Mouse (Mus musculus) lung, embryonic 14.5 days (tissue): ENCODE data around the gene Etfa. TPM values are rescaled to one million over a fixed set of nuclear protein-coding genes. Genes with fewer than 3 reads are reported as not detected.

Source experiments
- ATAC-seq: fragments of 200-750 bp; cut with Nextera tagmentation; 2 replicates; pipeline ENCODE4 v1.8.0; 2017; ENCODE audit warnings: mild to moderate bottlenecking, moderate TSS enrichment, moderate library complexity; ENCODE audit not compliant: insufficient read depth
- DNase-seq: peaks from one replicate; pipeline ENCODE4 v3.0.0-alpha.2; 2015
- H3K27ac ChIP-seq: fragments of 300-500 bp; sonication (generic); 2 replicates; pipeline ENCODE4 v1.5.1; 2014; ENCODE audit warnings: low read depth, mild to moderate bottlenecking, moderate library complexity
- H3K27me3 ChIP-seq: fragments of 300-500 bp; sonication (generic); 2 replicates; pipeline ENCODE4 v1.6.1; 2014; ENCODE audit warnings: low read length, control low read depth; ENCODE audit not compliant: insufficient read depth
- H3K36me3 ChIP-seq: fragments of 300-500 bp; sonication (generic); 2 replicates; pipeline ENCODE4 v1.6.1; 2014; ENCODE audit warnings: control low read depth; ENCODE audit not compliant: insufficient read depth
- H3K4me1 ChIP-seq: fragments of 300-500 bp; sonication (generic); 2 replicates; pipeline ENCODE4 v1.6.1; 2014; ENCODE audit warnings: antibody characterized with exemption, control low read depth; ENCODE audit not compliant: insufficient read depth
- H3K4me2 ChIP-seq: fragments of 300-500 bp; sonication (generic); 2 replicates; pipeline ENCODE4 v1.6.1; 2014; ENCODE audit warnings: mild to moderate bottlenecking
- H3K4me3 ChIP-seq: fragments of 300-500 bp; sonication (generic); 2 replicates; pipeline ENCODE4 v1.5.1; 2014; ENCODE audit warnings: low read depth, low read length
- H3K9ac ChIP-seq: fragments of 300-500 bp; sonication (generic); 2 replicates; pipeline ENCODE4 v1.6.1; 2014
- H3K9me3 ChIP-seq: fragments of 300-500 bp; sonication (generic); 2 replicates; pipeline ENCODE4 v1.6.1; 2016; ENCODE audit warnings: low read depth, low read length, control low read depth
- CTCF ChIP-seq: IDR thresholded peaks from 2 replicates; pipeline ENCODE4 v1.5.1; 2016; ENCODE audit warnings: antibody characterized with exemption, low read depth
- WGBS: fragments of 180-500 bp; shearing (Covaris S2); extraction: QIAGEN DNeasy Blood & Tissue Kit; methylation state at CpG from one replicate; pipeline ENCODE4 v1.1.7; 2014; 5-methylcytosine and 5-hydroxymethylcytosine counted together
- polyA plus RNA-seq: library from polyadenylated mRNA; unstranded; fragments of >200 nt; fragmentation: Nextera tagmentation; extraction: Ambion mirVana; gene quantifications from 2 replicates; pipeline ENCODE4 v1.2.1, GENCODE M21; 2014

Gene Etfa
- polyA plus RNA-seq, 1 experiment from 2014 or later = 194 TPM

DNA sequence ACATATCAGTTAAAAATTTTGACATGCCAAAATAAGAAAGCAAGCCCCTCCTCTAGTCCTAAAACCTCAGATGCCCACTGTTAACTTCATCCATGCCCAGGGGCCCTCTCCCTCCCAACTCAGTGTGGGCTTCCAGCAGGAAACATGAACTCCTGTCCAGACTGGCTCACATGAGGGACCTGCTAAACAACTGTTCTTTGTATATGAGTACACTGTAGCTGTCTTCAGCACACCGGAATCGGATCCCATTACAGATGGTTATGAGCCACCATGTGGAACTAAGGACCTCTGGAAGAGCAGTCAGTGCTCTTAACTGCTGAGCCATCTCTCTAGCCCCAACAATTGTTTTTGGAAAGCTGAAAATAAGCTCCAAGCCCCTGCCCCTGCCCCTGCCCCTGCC is 105.3 kb downstream of the Etfa start:
- no peak for DNase-seq

GRCm38 (mm10) chr9:55404976-55405702 is 106.9 kb downstream of the Etfa start:
- ATAC-seq (no peak), DNase-seq (no peak)
- WGBS = 60% methylated on average over 6 of the region's 6 CpGs
- no peak for TF ChIP-seq CTCF
- Histone ChIP-seq H3K4me1 (no peaks in the 10 kb centered on the region), H3K9ac (no peak overlapping the region), H3K4me2 (no peak overlapping the region), H3K27me3 (no peaks in the 10 kb centered on the region), H3K9me3 (no peaks in the 10 kb centered on the region), H3K36me3 (no peaks in the 10 kb centered on the region), H3K27ac (no peak overlapping the region), H3K4me3 (no peak overlapping the region)

More for the DNA sequence above, 105.3 kb downstream of the Etfa start:
- H3K36me3 ChIP-seq = no peaks in the 10 kb centered on the region
- 45% methylated on average over 2 of the region's 2 CpGs for WGBS
- no peak overlapping the region for H3K27ac ChIP-seq
- no peak for ATAC-seq
- H3K9ac ChIP-seq = no peak overlapping the region
- H3K9me3 ChIP-seq = no peaks in the 10 kb centered on the region
- no peak overlapping the region for H3K4me2 ChIP-seq
- TF ChIP-seq CTCF = no peak
- H3K27me3 ChIP-seq = no peaks in the 10 kb centered on the region
- no peak overlapping the region for H3K4me3 ChIP-seq
- H3K4me1 ChIP-seq = no peaks in the 10 kb centered on the region

Other genes starting within 250 kb of the Etfa start
- gene Nrg4, start 185.4 kb downstream of the Etfa start, polyA plus RNA-seq = 1.3 and 1.4 TPM in 2 replicates
- 0.20 and 0.29 TPM in 2 replicates for gene Tmem266, start 185.3 kb downstream of the Etfa start, polyA plus RNA-seq
- gene Isl2, start 26.4 kb upstream of the Etfa start, polyA plus RNA-seq = 0.12 TPM in 1 of 2 replicates, not detected in the other